Mouse (Mus musculus): ENCODE measurements at regions not wholly inside any gene's neighbourhood (a gene's known extent, or its start where the extent isn't known, plus 50 kb on each side); places are given as distances from the start of the nearest gene placed in this dataset.

DNA sequence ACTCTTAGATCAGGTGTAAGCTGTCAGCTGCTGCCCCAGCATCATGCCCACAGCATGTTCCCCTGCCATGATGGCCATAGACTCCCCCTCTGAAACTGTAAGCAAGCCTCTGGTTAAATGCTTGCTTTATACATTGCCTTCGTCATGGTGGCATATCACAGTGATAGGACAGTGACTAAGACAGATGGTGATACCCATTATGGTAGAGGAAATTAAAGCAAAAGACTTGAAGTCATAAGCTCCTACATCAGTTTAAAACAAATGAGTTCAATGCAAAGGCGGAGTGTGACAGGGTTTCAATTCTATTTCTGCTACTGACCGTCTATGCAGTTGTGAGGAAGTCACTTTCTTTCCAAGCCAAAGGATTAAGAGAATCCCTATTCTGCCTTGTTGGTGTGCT lies 204.9 kb downstream of the Rps15a start:
- no peaks in the 10 kb centered on the region for H3K4me1 ChIP-seq (ENCODE audit: control insufficient read depth in 1 of 2, insufficient read depth in 2 of 2)
- H3K79me2 ChIP-seq (replicated peaks; ENCODE audit: control insufficient read depth, extremely low read depth, insufficient read depth, poor library complexity, severe bottlenecking) = no peaks in the 10 kb centered on the region
- in situ Hi-C loops (cut with MboI; ENCODE audit: low pct_ligation_motif_present, low pct_unique_long_range_greater_than_20kb, low sequenced_read_pairs) (no loop called here), dilution Hi-C loops (cut with MboI; ENCODE audit: extremely low pct_ligation_motif_present, extremely low pct_unique_long_range_greater_than_20kb, low sequenced_read_pairs) (no loop called here)
- H3K36me3 ChIP-seq (replicated peaks in 1 of 2; ENCODE audit: control insufficient read depth in 1 of 2, insufficient read depth in 1 of 2, low read length in 1 of 2) = no peaks in the 10 kb centered on the region
- TF ChIP-seq USF2 (conservative IDR thresholded peaks at IDR 0.05; ENCODE audit: low read depth, low read length) = no peak
- TF ChIP-seq JUN (IDR thresholded peaks at IDR 0.05; ENCODE audit: insufficient read depth, low read depth, low read length) = no peak
- TF ChIP-seq TCF12 (IDR thresholded peaks at IDR 0.05; ENCODE audit: low read depth, low read length) = no peak
- no peak for TF ChIP-seq KAT2A (IDR thresholded peaks at IDR 0.05; ENCODE audit: insufficient replicate concordance, low read length)
- no peak for TF ChIP-seq RAD21 (IDR thresholded peaks at IDR 0.05; ENCODE audit: low read depth, low read length)
- no peak for TF ChIP-seq JUND (conservative IDR thresholded peaks at IDR 0.05; ENCODE audit: low read depth, low read length)
- no peak for TF ChIP-seq UBTF (IDR thresholded peaks at IDR 0.05; ENCODE audit: low read depth, low read length)
- no peak overlapping the region for H3K4me2 ChIP-seq (ENCODE audit: insufficient read depth, low read depth, poor library complexity, severe bottlenecking)
- H3K9ac ChIP-seq (ENCODE audit: insufficient read depth, low read depth) = no peak overlapping the region
- H3K4me3 ChIP-seq (replicated peaks in 1 of 3; ENCODE audit: low read depth in 2 of 3, low read length in 2 of 3, poor library complexity in 1 of 3) = no peak overlapping the region
- H3K9me3 ChIP-seq (replicated peaks; ENCODE audit: low read length) = no peaks in the 10 kb centered on the region
- H3K27me3 ChIP-seq (replicated peaks) = peaks cover 37% of the 10 kb centered on the region
- no peak for DNase-seq (ENCODE audit: extremely low read depth)
- no peak overlapping the region for H3K27ac ChIP-seq (ENCODE audit: insufficient read depth, low read depth)

- no peak for DNase-seq (ENCODE audit: extremely low read depth)
- Histone ChIP-seq H3K79me2 (replicated peaks; ENCODE audit: control insufficient read depth, extremely low read depth, insufficient read depth, poor library complexity, severe bottlenecking) (no peaks in the 10 kb centered on the region), H3K4me3 (replicated peaks in 1 of 3; ENCODE audit: low read depth in 2 of 3, low read length in 2 of 3, poor library complexity in 1 of 3) (no peak overlapping the region), H3K9ac (ENCODE audit: insufficient read depth, low read depth) (no peak overlapping the region), H3K36me3 (replicated peaks in 1 of 2; ENCODE audit: control insufficient read depth in 1 of 2, insufficient read depth in 1 of 2, low read length in 1 of 2) (no peaks in the 10 kb centered on the region), H3K4me2 (ENCODE audit: insufficient read depth, low read depth, poor library complexity, severe bottlenecking) (no peak overlapping the region), H3K27ac (ENCODE audit: insufficient read depth, low read depth) (no peak overlapping the region), H3K27me3 (replicated peaks) (peaks cover 28% of the 10 kb centered on the region), H3K9me3 (replicated peaks; ENCODE audit: low read length) (no peaks in the 10 kb centered on the region), H3K4me1 (ENCODE audit: control insufficient read depth in 1 of 2, insufficient read depth in 2 of 2) (no peaks in the 10 kb centered on the region)
- no peak for TF ChIP-seq ZKSCAN1 (IDR thresholded peaks at IDR 0.05; ENCODE audit: borderline replicate concordance, low read depth, low read length)
- no peak for TF ChIP-seq MAFK (IDR thresholded peaks at IDR 0.05; ENCODE audit: insufficient replicate concordance, low read length)
- no peak for TF ChIP-seq ZNF384 (IDR thresholded peaks at IDR 0.05; ENCODE audit: low read depth, low read length)
- TF ChIP-seq MYC (IDR thresholded peaks at IDR 0.05; ENCODE audit: low read depth, low read length) = no peak
- TF ChIP-seq USF2 (conservative IDR thresholded peaks at IDR 0.05; ENCODE audit: low read depth, low read length) = no peak
- TF ChIP-seq CHD1 (IDR thresholded peaks at IDR 0.05; ENCODE audit: low read depth, low read length) = no peak
- no peak for TF ChIP-seq POLR2AphosphoS2 (IDR thresholded peaks at IDR 0.05; ENCODE audit: low read depth, low read length)
- no peak for TF ChIP-seq PAX5 (IDR thresholded peaks at IDR 0.05; ENCODE audit: low read length)
- no peak for TF ChIP-seq NRF1 (IDR thresholded peaks at IDR 0.05; ENCODE audit: low read depth, low read length)
- TF ChIP-seq EP300 (IDR thresholded peaks at IDR 0.05; ENCODE audit: low read length) = no peak
- no peak for TF ChIP-seq E2F4 (IDR thresholded peaks at IDR 0.05; ENCODE audit: insufficient replicate concordance, low read depth, low read length)
- no peak for TF ChIP-seq NELFE (IDR thresholded peaks at IDR 0.05; ENCODE audit: low read depth, low read length)
- no peak for TF ChIP-seq CTCF (conservative IDR thresholded peaks at IDR 0.05 in 1 of 2, IDR thresholded peaks at IDR 0.05 in 1 of 2; ENCODE audit: low read depth in 2 of 2, low read length in 2 of 2)
- no peak for TF ChIP-seq SMC3 (IDR thresholded peaks at IDR 0.05; ENCODE audit: low read depth, low read length)
- no peak for TF ChIP-seq ETS1 (conservative IDR thresholded peaks at IDR 0.05; ENCODE audit: low read depth, low read length)
- TF ChIP-seq SIN3A (IDR thresholded peaks at IDR 0.05; ENCODE audit: low read length) = no peak
- TF ChIP-seq MAX (IDR thresholded peaks at IDR 0.05; ENCODE audit: low read length) = no peak
- in situ Hi-C loops (cut with MboI; ENCODE audit: low pct_ligation_motif_present, low pct_unique_long_range_greater_than_20kb, low sequenced_read_pairs) (no loop called here), dilution Hi-C loops (cut with MboI; ENCODE audit: extremely low pct_ligation_motif_present, extremely low pct_unique_long_range_greater_than_20kb, low sequenced_read_pairs) (no loop called here)
These were observed 219.5 kb downstream of the Rps15a start for GRCm38 (mm10) chr7:117896528-117896927.

Measured in CH12.LX (cell line).